ENCODE assay signal across 10 mouse cellular contexts in the genomic region with DNA sequence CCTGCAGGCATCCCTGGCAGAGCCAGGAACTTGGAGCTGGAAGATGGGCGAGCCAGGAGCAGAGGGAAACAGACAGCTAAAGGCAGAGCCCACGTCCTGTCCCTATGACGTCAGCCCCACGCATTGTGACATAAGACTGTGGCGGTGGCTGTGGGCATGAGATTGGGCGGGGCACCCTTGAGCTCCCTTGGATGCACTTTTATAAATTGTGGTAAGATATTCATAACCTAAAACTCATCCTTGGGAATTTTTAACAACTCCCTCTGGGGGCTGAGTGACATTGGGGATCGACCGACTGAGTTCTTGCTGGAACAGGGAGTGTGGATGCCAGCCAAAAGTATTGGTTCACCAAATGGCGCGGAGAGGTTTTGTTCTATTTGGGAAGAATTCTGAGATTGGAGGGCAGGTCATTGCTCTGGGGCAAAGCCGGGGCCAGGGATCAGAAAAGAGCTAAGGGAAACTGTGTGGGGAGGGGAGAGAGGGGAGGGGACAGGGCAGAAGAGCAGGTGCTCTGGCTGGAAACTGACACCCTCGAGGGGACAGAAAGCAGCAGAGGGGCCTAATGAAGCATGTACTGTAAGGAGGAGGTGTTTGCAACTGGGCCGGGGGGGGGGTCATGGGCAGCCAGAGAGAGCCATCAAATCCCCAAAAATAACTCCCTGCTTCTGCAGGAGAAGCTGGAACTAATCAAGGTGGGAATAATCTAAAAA. TPM values are rescaled to one million over a fixed set of nuclear protein-coding genes. Genes with fewer than 3 reads are reported as not detected.
DNase-seq lines count a peak whose midpoint lies in the region; ATAC-seq and TF ChIP-seq lines count a peak whose summit lies in the region.
"Had no signal": no experiment of that assay in that cellular context is flagged by ENCODE, and none has a peak within 500 bp of the region (broad histone marks: within the 10 kb centered on the region; RNA-seq: fewer than 3 reads in every experiment).

No protein-coding gene starts in this region.

- WGBS in kidney, embryonic 15.5 days, result 34% methylated on average over 13 of the region's 13 CpGs
- 31% methylated on average over 13 of the region's 13 CpGs for WGBS in limb, embryonic 14.5 days

- H3K27ac ChIP-seq in kidney, embryonic 15.5 days, result no peak overlapping the region
- no peak overlapping the region for H3K27ac ChIP-seq in limb, embryonic 14.5 days (replicated peaks; ENCODE audit: low read depth, low read length)
- H3K27ac ChIP-seq: heart, embryonic 15.5 days; midbrain, embryonic 13.5 days had no signal

- H3K9me3 ChIP-seq in kidney, embryonic 15.5 days (replicated peaks), result no peaks in the 10 kb centered on the region
- H3K9me3 ChIP-seq in limb, embryonic 14.5 days (ENCODE audit: control insufficient read depth, low read length), result no peaks in the 10 kb centered on the region
- H3K9me3 ChIP-seq: heart, embryonic 15.5 days; midbrain, embryonic 13.5 days had no signal

- DNase-seq in kidney, postnatal 25 days, result no peak
- DNase-seq in cerebellum, adult 11 months, result peak; percentile 51
- DNase-seq in cerebellum, postnatal 10 days, result peak; percentile 77 to 83
- DNase-seq in limb, embryonic 14.5 days (ENCODE audit: low spot score), result no peak
- DNase-seq in embryo, embryonic 10 days (ENCODE audit: low spot score), result no peak
- DNase-seq in Muller cell, postnatal 12 days (ENCODE audit: inconsistent ontology term), result no peak
- DNase-seq: adrenal gland, postnatal 14 days had no signal

- no peak for TF ChIP-seq POLR2A in limb, embryonic 14.5 days (IDR thresholded peaks at IDR 0.05; ENCODE audit: borderline replicate concordance, extremely low read depth, insufficient read depth, insufficient read length)

- no peak overlapping the region for H3K4me3 ChIP-seq in kidney, embryonic 15.5 days (replicated peaks)
- no peak overlapping the region for H3K4me3 ChIP-seq in limb, embryonic 14.5 days (replicated peaks; ENCODE audit: low read length)
- H3K4me3 ChIP-seq: heart, embryonic 15.5 days; midbrain, embryonic 13.5 days had no signal

- peaks cover 18% of the 10 kb centered on the region for H3K4me1 ChIP-seq in kidney, embryonic 15.5 days
- peaks cover 4% of the 10 kb centered on the region; the same call in 1 of the 2 replicates for H3K4me1 ChIP-seq in limb, embryonic 14.5 days (ENCODE audit: control insufficient read depth, insufficient read depth, low read length)

- peak overlapping the region; percentile 14; the same call in 1 of the 2 replicates for H3K4me2 ChIP-seq in kidney, embryonic 15.5 days
- no peak overlapping the region for H3K4me2 ChIP-seq in limb, embryonic 14.5 days (replicated peaks; ENCODE audit: low read depth, low read length, severe bottlenecking)
- H3K4me2 ChIP-seq: heart, embryonic 15.5 days; midbrain, embryonic 13.5 days had no signal

- 0 out of 2 replicates have a peak, but pooled peaks have one; percentile 54 for ATAC-seq in kidney, embryonic 15.5 days (replicated peaks; ENCODE audit: low FRiP score)
- 0 out of 2 replicates have a peak, but pooled peaks have one; percentile 53 for ATAC-seq in limb, embryonic 14.5 days (ENCODE audit: low FRiP score, low read depth)
- ATAC-seq: midbrain, embryonic 13.5 days had no signal

- H3K9ac ChIP-seq in kidney, embryonic 15.5 days, result no peak overlapping the region
- H3K9ac ChIP-seq in limb, embryonic 14.5 days (ENCODE audit: low read depth, low read length, severe bottlenecking), result no peak overlapping the region
- H3K9ac ChIP-seq: heart, embryonic 15.5 days; midbrain, embryonic 13.5 days had no signal

- H3K27me3 ChIP-seq in kidney, embryonic 15.5 days, result peaks cover 10% of the 10 kb centered on the region; the same call in 1 of the 2 replicates
- H3K27me3 ChIP-seq in limb, embryonic 14.5 days (ENCODE audit: control insufficient read depth, insufficient read depth, low read length), result no peaks in the 10 kb centered on the region

- H3K36me3 ChIP-seq in kidney, embryonic 15.5 days, result no peaks in the 10 kb centered on the region
- H3K36me3 ChIP-seq in limb, embryonic 14.5 days (ENCODE audit: control insufficient read depth, insufficient read depth, low read length), result no peaks in the 10 kb centered on the region
- H3K36me3 ChIP-seq: heart, embryonic 15.5 days; midbrain, embryonic 13.5 days had no signal

RNA-seq across cellular contexts. Expression of a gene that starts 14.6 kb away (rescaled TPM):
- polyA plus RNA-seq in kidney, embryonic 15.5 days (2015; fragmentation: Nextera tagmentation; extraction: Ambion mirVana), result 114 and 123 TPM in 2 replicates
- 51.6 and 61.7 TPM in 2 replicates for polyA plus RNA-seq in limb, embryonic 14.5 days (2012; rRNA removed)
- polyA plus RNA-seq in limb, embryonic 14.5 days (2014; fragmentation: Nextera tagmentation; extraction: Ambion mirVana), result 90.3 and 107 TPM in 2 replicates

RNA-seq across cellular contexts. Expression of a gene that starts 26.9 kb away (rescaled TPM):
- polyA plus RNA-seq in kidney, embryonic 15.5 days (2015; fragmentation: Nextera tagmentation; extraction: Ambion mirVana), result 1.7 TPM in 2 replicates
- polyA plus RNA-seq in limb, embryonic 14.5 days (2012; rRNA removed), result 3.1 and 4.7 TPM in 2 replicates
- polyA plus RNA-seq in limb, embryonic 14.5 days (2014; fragmentation: Nextera tagmentation; extraction: Ambion mirVana), result 1.2 and 1.5 TPM in 2 replicates

RNA-seq across cellular contexts. Expression of a gene that starts 51.6 kb away (rescaled TPM):
- 134 and 142 TPM in 2 replicates for polyA plus RNA-seq in kidney, embryonic 15.5 days (2015; fragmentation: Nextera tagmentation; extraction: Ambion mirVana)
- polyA plus RNA-seq in limb, embryonic 14.5 days (2012; rRNA removed), result 163 and 180 TPM in 2 replicates
- 86.7 and 95.6 TPM in 2 replicates for polyA plus RNA-seq in limb, embryonic 14.5 days (2014; fragmentation: Nextera tagmentation; extraction: Ambion mirVana)

RNA-seq across cellular contexts. Expression of a gene that starts 58.4 kb away (rescaled TPM):
- 51.0 and 51.2 TPM in 2 replicates for polyA plus RNA-seq in kidney, embryonic 15.5 days (2015; fragmentation: Nextera tagmentation; extraction: Ambion mirVana)
- polyA plus RNA-seq in limb, embryonic 14.5 days (2012; rRNA removed), result 11.5 and 13.7 TPM in 2 replicates
- 38.5 and 39.9 TPM in 2 replicates for polyA plus RNA-seq in limb, embryonic 14.5 days (2014; fragmentation: Nextera tagmentation; extraction: Ambion mirVana)

Comparison
In these comparisons a context has a peak if more than half of its experiments do, and no peak if none do; other contexts are left out.
1. DNase-seq: peak in cerebellum, adult 11 months (single experiment) and cerebellum, postnatal 10 days (2 of 2); none in kidney, postnatal 25 days (0 of 2), limb, embryonic 14.5 days (single experiment), embryo, embryonic 10 days (single experiment) and Muller cell, postnatal 12 days (single experiment).